Comparison of ENCODE assay signal across 8 mouse cellular contexts in the genomic region with DNA sequence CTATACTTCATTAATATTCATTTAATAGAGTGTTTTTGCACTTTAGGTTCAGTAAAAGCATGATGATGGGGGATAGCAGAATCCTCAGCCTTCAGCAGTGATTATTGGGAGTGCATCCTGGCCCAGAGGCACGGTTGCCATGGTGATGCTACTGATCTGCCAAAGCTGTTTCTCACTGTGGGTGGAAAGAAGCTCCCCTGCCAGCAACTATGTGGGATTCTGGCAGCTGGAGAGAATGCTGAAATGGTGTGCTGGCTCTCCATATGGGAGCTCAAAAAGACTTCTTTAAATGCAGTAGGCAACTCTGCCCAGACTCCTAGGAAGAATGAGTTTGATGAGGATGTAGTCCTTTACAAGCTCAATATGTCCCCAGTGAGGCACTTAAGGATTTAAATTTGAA.
DNase-seq lines count a peak whose midpoint lies in the region; TF ChIP-seq lines count a peak whose summit lies in the region.

No protein-coding gene starts in this region.

- DNase-seq in NIH3T3 (ENCODE audit: low read depth), result peak; percentile 1
- DNase-seq in cerebellum, adult 9-10 months, result peak; percentile 98
- peak; percentile 96 for DNase-seq in frontal cortex, adult 2 months (ENCODE audit: extremely low spot score in 1 of 2, low spot score in 1 of 2)
- DNase-seq in left cerebral cortex, adult 2 months (ENCODE audit: extremely low spot score in 1 of 2, low spot score in 2 of 2), result peak; percentile 86 to 88
- peak; percentile 86 for DNase-seq in retina, postnatal 1 day
- no peak for DNase-seq in yolk sac, embryonic 10.5 days (ENCODE audit: low spot score)
- no peak for DNase-seq in kidney, adult 18-20 months
- no peak for DNase-seq in heart, adult 8-10 months (ENCODE audit: low spot score)

- peak overlapping the region; percentile 83 for H3K27ac ChIP-seq in left cerebral cortex, adult 2 months

- no peak for TF ChIP-seq CTCF in left cerebral cortex, adult 2 months (IDR thresholded peaks at IDR 0.05)

- intact Hi-C loops in left cerebral cortex, adult 2 months (cut with DNase I), result loop anchor here (2.0 to 5.0 kb wide), 3 partner anchors 77 to 297 kb away; a partner anchor contains a TSS

- no peak overlapping the region for H3K4me3 ChIP-seq in left cerebral cortex, adult 2 months

Comparison
In these comparisons a context has a peak if more than half of its experiments do, and no peak if none do; other contexts are left out.
1. DNase-seq: peak in NIH3T3 (single experiment), cerebellum, adult 9-10 months (single experiment), frontal cortex, adult 2 months (2 of 2), left cerebral cortex, adult 2 months (2 of 2) and retina, postnatal 1 day (single experiment); none in yolk sac, embryonic 10.5 days (single experiment), kidney, adult 18-20 months (single experiment) and heart, adult 8-10 months (single experiment).